Comparison of ENCODE assay signal across 18 mouse cellular contexts in the genomic region with DNA sequence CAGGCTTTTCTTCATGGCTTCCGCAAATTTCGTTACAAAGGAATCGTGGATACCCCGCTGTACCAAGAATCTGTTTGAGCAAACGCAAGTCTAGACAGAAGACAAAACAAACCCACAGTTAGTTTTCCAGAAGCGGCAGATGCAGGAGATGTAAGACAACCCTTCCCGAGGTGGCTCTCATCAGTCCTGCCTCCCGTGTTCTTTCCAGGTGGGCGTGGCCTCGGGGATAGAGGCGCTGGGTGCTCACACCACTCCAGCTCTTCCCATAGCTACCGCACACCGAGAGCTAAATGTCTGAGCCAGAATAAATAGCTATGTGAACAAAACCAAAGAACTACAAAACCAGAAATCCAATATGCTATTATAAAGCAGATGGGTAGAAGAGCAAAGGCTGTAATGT. TPM values are rescaled to one million over a fixed set of nuclear protein-coding genes. Genes with fewer than 3 reads are reported as not detected.
DNase-seq lines count a peak whose midpoint lies in the region; ATAC-seq lines count a peak whose summit lies in the region.
"Had no signal": no experiment of that assay in that cellular context is flagged by ENCODE, and none has a peak within 500 bp of the region (broad histone marks: within the 10 kb centered on the region; RNA-seq: fewer than 3 reads in every experiment).

No protein-coding gene starts in this region.

- H3K27ac ChIP-seq in heart, embryonic 13.5 days (replicated peaks), result no peak overlapping the region
- no peak overlapping the region for H3K27ac ChIP-seq in heart, embryonic 11.5 days (ENCODE audit: low read depth, low read length)
- H3K27ac ChIP-seq: embryonic facial prominence, embryonic 10.5 days; embryonic facial prominence, embryonic 12.5 days; forebrain, embryonic 13.5 days; forebrain, embryonic 15.5 days had no signal

- H3K27me3 ChIP-seq in heart, embryonic 13.5 days (replicated peaks), result no peaks in the 10 kb centered on the region
- no peaks in the 10 kb centered on the region for H3K27me3 ChIP-seq in heart, embryonic 11.5 days (ENCODE audit: control insufficient read depth, insufficient read depth, low read length)
- H3K27me3 ChIP-seq: embryonic facial prominence, embryonic 12.5 days; forebrain, embryonic 13.5 days; forebrain, embryonic 15.5 days had no signal

- whole genome bisulfite sequencing in heart, embryonic 13.5 days, result 59% methylated on average over 13 of the region's 13 CpGs
- WGBS in heart, embryonic 11.5 days (ENCODE audit: insufficient replicate concordance), result 64% methylated on average over 13 of the region's 13 CpGs

- ATAC-seq in heart, embryonic 13.5 days (ENCODE audit: extremely low read depth, insufficient number of reproducible peaks, low FRiP score, low TSS enrichment), result no peak
- no peak for ATAC-seq in heart, embryonic 11.5 days (replicated peaks; ENCODE audit: insufficient number of reproducible peaks, low FRiP score, low TSS enrichment)
- ATAC-seq: forebrain, embryonic 13.5 days; forebrain, embryonic 15.5 days; forebrain, postnatal 0 days had no signal

- peaks cover 14% of the 10 kb centered on the region for H3K4me1 ChIP-seq in heart, embryonic 13.5 days
- peaks cover 6% of the 10 kb centered on the region; the same call in 1 of the 2 replicates for H3K4me1 ChIP-seq in heart, embryonic 11.5 days (ENCODE audit: control insufficient read depth, insufficient read depth, low read length)
- H3K4me1 ChIP-seq: embryonic facial prominence, embryonic 10.5 days; embryonic facial prominence, embryonic 12.5 days; forebrain, embryonic 13.5 days; forebrain, embryonic 15.5 days had no signal

- no peaks in the 10 kb centered on the region for H3K9me3 ChIP-seq in heart, embryonic 13.5 days
- no peaks in the 10 kb centered on the region for H3K9me3 ChIP-seq in heart, embryonic 11.5 days (replicated peaks; ENCODE audit: control insufficient read depth, low read length)
- H3K9me3 ChIP-seq: embryonic facial prominence, embryonic 10.5 days; embryonic facial prominence, embryonic 12.5 days; forebrain, embryonic 13.5 days; forebrain, embryonic 15.5 days had no signal

- peaks cover 65% of the 10 kb centered on the region for H3K36me3 ChIP-seq in heart, embryonic 13.5 days
- H3K36me3 ChIP-seq in heart, embryonic 11.5 days (ENCODE audit: control insufficient read depth, insufficient read depth, low read length), result no peaks in the 10 kb centered on the region; the same call in none of the 2 replicates

- intact Hi-C loops in left cerebral cortex, postnatal 14 days (cut with DNase I), result no loop called here

- H3K4me2 ChIP-seq in heart, embryonic 13.5 days, result peak overlapping the region; percentile 12; the same call in 1 of the 2 replicates
- H3K4me2 ChIP-seq in heart, embryonic 11.5 days, result no peak overlapping the region
- H3K4me2 ChIP-seq: embryonic facial prominence, embryonic 12.5 days; forebrain, embryonic 13.5 days; forebrain, embryonic 15.5 days had no signal

- no peak overlapping the region for H3K4me3 ChIP-seq in heart, embryonic 13.5 days
- no peak overlapping the region for H3K4me3 ChIP-seq in heart, embryonic 11.5 days (ENCODE audit: low read depth, low read length)
- H3K4me3 ChIP-seq: embryonic facial prominence, embryonic 10.5 days; embryonic facial prominence, embryonic 12.5 days; forebrain, embryonic 13.5 days; forebrain, embryonic 15.5 days had no signal

- no peak overlapping the region for H3K9ac ChIP-seq in heart, embryonic 13.5 days
- no peak overlapping the region for H3K9ac ChIP-seq in heart, embryonic 11.5 days (ENCODE audit: low read depth, low read length)
- H3K9ac ChIP-seq: embryonic facial prominence, embryonic 12.5 days; forebrain, embryonic 13.5 days; forebrain, embryonic 15.5 days; forebrain, postnatal 0 days had no signal

- peak; percentile 52 for DNase-seq in R1 (ENCODE audit: low read depth, low spot score)
- peak; percentile 64 for DNase-seq in ZHBTc4 (ENCODE audit: low read depth, low spot score)
- DNase-seq in left cerebral cortex, postnatal 14 days (ENCODE audit: low spot score in 2 of 2), result no peak
- DNase-seq: adrenal gland, adult 2 months; adrenal gland, postnatal 10 days; adrenal gland, postnatal 25 days; cerebellum, adult 11-12 months; cerebellum, adult 2 months; cerebellum, adult 9-10 months; cerebellum, postnatal 10 days; cerebellum, postnatal 25 days; forebrain, postnatal 0 days had no signal

RNA-seq across cellular contexts. Expression of gene Aldh5a1, which starts 21.6 kb away (rescaled TPM):
- 10.6 and 10.7 TPM in 2 replicates for polyA plus RNA-seq in heart, embryonic 13.5 days (2015; fragmentation: Nextera tagmentation; extraction: Ambion mirVana)
- polyA plus RNA-seq in heart, embryonic 11.5 days (2014; fragmentation: Nextera tagmentation; extraction: Ambion mirVana), result 7.9 and 8.1 TPM in 2 replicates
- total RNA-seq in left cerebral cortex, postnatal 14 days (2021), result 10 to 100 TPM; 67.1 to 71.3 TPM

RNA-seq across cellular contexts. Expression of gene Gpld1, which starts 27.1 kb away (rescaled TPM):
- polyA plus RNA-seq in heart, embryonic 13.5 days (2015; fragmentation: Nextera tagmentation; extraction: Ambion mirVana), result 0.24 and 0.33 TPM in 2 replicates
- 0.11 and 0.42 TPM in 2 replicates for polyA plus RNA-seq in heart, embryonic 11.5 days (2014; fragmentation: Nextera tagmentation; extraction: Ambion mirVana)
- 10 to 100 TPM; 13.1 to 14.6 TPM for total RNA-seq in left cerebral cortex, postnatal 14 days (2021)

Comparison
In these comparisons a context has a peak if more than half of its experiments do, and no peak if none do; other contexts are left out.
1. DNase-seq: peak in R1 (single experiment) and ZHBTc4 (single experiment); none in left cerebral cortex, postnatal 14 days (0 of 2).